Mouse (Mus musculus) liver, postnatal 0 days (tissue): Measurements from ENCODE around the gene Pcdh8.

Source experiments
- CTCF ChIP-seq: sonication (generic); IDR thresholded peaks from 2 replicates; pipeline ENCODE4 v1.5.1; 2016; ENCODE audit warnings: antibody characterized with exemption, low read depth
- EP300 ChIP-seq: IDR thresholded peaks from 2 replicates; pipeline ENCODE4 v1.6.1; 2016; ENCODE audit warnings: antibody characterized with exemption, low read depth, mild to moderate bottlenecking

GRCm38 (mm10) chr14:79768996-79769395, 2.1 kb downstream of the Pcdh8 start:
- TF ChIP-seq EP300 (no peak), CTCF (no peak)
